Mouse (Mus musculus): ENCODE data around the gene Olfr980.
"Not testable (repeated sequence)": the region's sequence is repeated elsewhere in the genome, so short reads cannot be mapped to it uniquely, and the experiment has no call there.

Olfr980 gene

GRCm38 (mm10) chr9:40009482-40009881 lies at the start of gene Olfr980:
TSS of gene Olfr980 (minus strand) at chr9:40009582.
- DNase-seq: no peak

DNA sequence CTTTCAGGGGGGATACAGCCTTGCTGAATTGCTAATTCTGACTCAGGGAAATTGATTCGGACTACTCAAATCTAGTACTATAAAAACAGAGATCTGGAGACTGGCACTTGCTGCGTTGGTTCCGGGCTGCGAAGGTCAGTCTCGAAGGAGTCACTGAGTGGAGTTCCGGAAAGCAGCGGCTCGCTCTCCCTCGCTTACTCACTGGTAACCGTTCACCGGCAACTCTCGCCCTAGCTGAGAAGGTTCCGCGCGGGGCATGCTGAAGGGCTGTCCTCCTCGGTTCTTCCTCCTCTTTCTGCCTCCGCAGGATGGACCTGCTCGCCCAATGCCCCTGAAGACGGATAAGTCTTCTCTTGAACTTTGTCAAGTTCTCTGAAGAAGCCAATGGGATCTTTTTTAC lies 40.8 kb upstream of the Olfr980 start:
- no peak for DNase-seq

GRCm38 (mm10) chr9:40021164-40021563 lies 11.8 kb upstream of the Olfr980 start, which contains the start of gene Olfr981:
TSS of gene Olfr981 (plus strand) at chr9:40021464.
- DNase-seq: no peak

GRCm38 (mm10) chr9:40003365-40003764 lies 6.0 kb downstream of the Olfr980 start, which contains the start of gene Olfr979:
TSS of gene Olfr979 (minus strand) at chr9:40003465.
- no peak for DNase-seq

- no peak for DNase-seq
Observed at GRCm38 (mm10) chr9:39991813-39992212, 17.6 kb downstream of the Olfr980 start, which contains the start of gene Olfr978. TSS of gene Olfr978 (plus strand) at chr9:39992113.

DNA sequence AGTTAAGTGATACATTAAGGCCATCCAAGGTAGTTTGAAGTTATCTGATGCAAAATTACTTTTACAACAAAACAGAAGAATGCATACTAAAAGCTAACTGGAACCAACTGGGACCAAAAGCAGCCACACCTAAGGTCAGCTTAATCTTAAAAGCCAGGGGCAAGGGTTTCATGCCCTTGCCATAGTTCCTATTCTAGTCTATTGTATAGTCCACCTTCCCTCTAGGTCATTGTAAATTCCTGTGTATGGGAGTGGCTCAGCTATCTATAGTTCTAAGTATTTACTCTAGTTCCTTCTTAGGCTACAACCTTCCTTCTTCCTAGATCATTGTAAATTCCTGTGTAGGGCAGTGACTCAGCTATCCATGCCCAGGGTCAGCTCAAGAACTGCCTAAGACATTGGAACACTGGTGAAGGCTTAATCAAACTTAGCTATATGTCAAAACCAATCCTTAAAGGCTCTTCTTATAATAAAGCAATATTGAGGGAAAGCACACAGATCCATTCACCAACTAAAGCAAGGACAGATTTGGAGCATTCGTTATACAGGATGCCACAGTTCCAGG lies 32.7 kb downstream of the Olfr980 start:
- DNase-seq: not testable (repeated sequence)

- DNase-seq: not testable (repeated sequence)
Observed at GRCm38 (mm10) chr9:39961033-39961432, 48.3 kb downstream of the Olfr980 start, which contains the start of gene Olfr976. TSS of gene Olfr976 (minus strand) at chr9:39961133.
